In the genomic region with DNA sequence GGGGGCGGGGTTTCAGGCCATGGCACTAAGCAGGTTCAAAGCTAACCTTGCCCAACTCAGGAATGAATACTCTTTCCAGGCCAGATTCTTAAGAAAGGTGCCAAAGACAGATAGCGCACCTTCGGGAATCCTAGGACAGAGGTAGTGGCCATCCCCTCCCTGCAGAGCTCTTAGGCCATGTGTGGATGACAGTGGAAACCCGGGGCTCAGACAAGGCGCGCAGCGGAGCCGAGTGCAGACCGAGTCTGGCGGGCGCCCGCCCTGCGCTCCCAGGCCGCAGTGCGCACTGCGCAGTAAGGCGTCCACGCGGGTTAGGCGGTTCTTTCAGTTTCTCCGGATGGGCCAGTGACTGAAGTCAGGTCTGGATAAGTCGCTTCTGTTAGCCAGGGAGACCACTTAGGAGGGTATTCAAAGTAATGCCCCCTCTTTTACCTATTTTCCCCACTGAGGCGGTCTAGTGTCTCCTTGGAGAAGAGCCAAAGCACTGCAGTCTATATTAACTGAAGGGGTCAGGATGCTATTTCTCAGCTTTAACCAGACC, we compare ENCODE assay signal across 9 mouse cellular contexts. TPM values are rescaled to one million over a fixed set of nuclear protein-coding genes. Genes with fewer than 3 reads are reported as not detected.
A peak's percentile ranks its signal among the peaks of the same experiment; 100 is the strongest.
DNase-seq lines count a peak whose midpoint lies in the region; ATAC-seq lines count a peak whose summit lies in the region.
"Had no signal": no experiment of that assay in that cellular context is flagged by ENCODE, and none has a peak within 500 bp of the region (broad histone marks: within the 10 kb centered on the region; RNA-seq: fewer than 3 reads in every experiment).

No protein-coding gene starts in this region.

- no peaks in the 10 kb centered on the region for H3K36me3 ChIP-seq in embryonic facial prominence, embryonic 12.5 days
- no peaks in the 10 kb centered on the region for H3K36me3 ChIP-seq in limb, embryonic 10.5 days
- no peaks in the 10 kb centered on the region for H3K36me3 ChIP-seq in stomach, embryonic 16.5 days (ENCODE audit: control insufficient read depth, insufficient read depth, low read length)

- ATAC-seq in embryonic facial prominence, embryonic 12.5 days (ENCODE audit: insufficient number of reproducible peaks, insufficient read depth, low FRiP score, low TSS enrichment), result 0 out of 2 replicates have a peak, but pooled peaks have one; percentile 18
- ATAC-seq in stomach, embryonic 16.5 days (ENCODE audit: insufficient read depth, low FRiP score), result no peak
- ATAC-seq in granulocyte monocyte progenitor cell, adult 5-6 weeks (replicated peaks; ENCODE audit: poor library complexity, severe bottlenecking), result no peak; the same call in 1 of the 2 replicates

- H3K9me3 ChIP-seq in embryonic facial prominence, embryonic 12.5 days, result no peaks in the 10 kb centered on the region
- H3K9me3 ChIP-seq in limb, embryonic 10.5 days (replicated peaks), result no peaks in the 10 kb centered on the region
- no peaks in the 10 kb centered on the region; the same call in 1 of the 2 replicates for H3K9me3 ChIP-seq in stomach, embryonic 16.5 days (replicated peaks; ENCODE audit: control insufficient read depth, low read length)

- H3K9ac ChIP-seq in embryonic facial prominence, embryonic 12.5 days, result no peak overlapping the region
- 0 out of 2 replicates have a peak overlapping the region, but pooled peaks have one; percentile 26 for H3K9ac ChIP-seq in stomach, embryonic 16.5 days (ENCODE audit: low read length)

- H3K27ac ChIP-seq in embryonic facial prominence, embryonic 12.5 days, result no peak overlapping the region
- H3K27ac ChIP-seq in limb, embryonic 10.5 days, result no peak overlapping the region
- no peak overlapping the region for H3K27ac ChIP-seq in stomach, embryonic 16.5 days (ENCODE audit: low read length)

- peak overlapping the region; percentile 17 for H3K4me3 ChIP-seq in embryonic facial prominence, embryonic 12.5 days
- H3K4me3 ChIP-seq in limb, embryonic 10.5 days, result peak overlapping the region; percentile 51
- peak overlapping the region; percentile 30 for H3K4me3 ChIP-seq in stomach, embryonic 16.5 days (replicated peaks; ENCODE audit: low read length)

- H3K4me2 ChIP-seq in embryonic facial prominence, embryonic 12.5 days (replicated peaks), result peak overlapping the region; percentile 78
- peak overlapping the region; percentile 71 for H3K4me2 ChIP-seq in stomach, embryonic 16.5 days (ENCODE audit: low read depth, low read length)

- peaks cover 14% of the 10 kb centered on the region for H3K27me3 ChIP-seq in embryonic facial prominence, embryonic 12.5 days
- H3K27me3 ChIP-seq in limb, embryonic 10.5 days (ENCODE audit: low read depth, poor library complexity, severe bottlenecking), result peaks cover 54% of the 10 kb centered on the region
- peaks cover 17% of the 10 kb centered on the region for H3K27me3 ChIP-seq in stomach, embryonic 16.5 days (ENCODE audit: control insufficient read depth, insufficient read depth, low read length)

- 14% methylated on average over 23 of the region's 23 CpGs for WGBS in embryonic facial prominence, embryonic 12.5 days
- WGBS in limb, embryonic 10.5 days, result 27% methylated on average over 23 of the region's 23 CpGs
- WGBS in stomach, embryonic 16.5 days, result 19% methylated on average over 23 of the region's 23 CpGs

- peaks cover 8% of the 10 kb centered on the region; the same call in 1 of the 2 replicates for H3K4me1 ChIP-seq in embryonic facial prominence, embryonic 12.5 days
- peaks cover 19% of the 10 kb centered on the region for H3K4me1 ChIP-seq in limb, embryonic 10.5 days
- H3K4me1 ChIP-seq in stomach, embryonic 16.5 days (ENCODE audit: control insufficient read depth, insufficient read depth, low read length), result peaks cover 6% of the 10 kb centered on the region

- peak; percentile 16 to 26 for DNase-seq in layer of hippocampus, postnatal 10 days (ENCODE audit: low spot score in 2 of 2)
- DNase-seq in layer of hippocampus, postnatal 36 days, result no peak
- DNase-seq in brain, adult 2 months (ENCODE audit: low read depth, low spot score), result peak; percentile 32
- DNase-seq in limb, embryonic 10.5 days (ENCODE audit: low spot score), result no peak
- no peak for DNase-seq in natural killer cell, adult 2 months (ENCODE audit: low spot score in 2 of 2)

RNA-seq across cellular contexts. Expression of a gene that starts 1.6 kb away (rescaled TPM):
- total RNA-seq in layer of hippocampus, postnatal 10 days (2021), result 100 to 1,000 TPM; 288 to 320 TPM
- total RNA-seq in layer of hippocampus, postnatal 36 days (2021), result 100 to 1,000 TPM; 382 to 418 TPM
- 1.1 and 2.2 TPM in 2 replicates for polyA plus RNA-seq in embryonic facial prominence, embryonic 12.5 days (2016; fragmentation: Nextera tagmentation; extraction: Ambion mirVana)
- 0.45 and 0.78 TPM in 2 replicates for polyA plus RNA-seq in limb, embryonic 10.5 days (2016; fragmentation: Nextera tagmentation; extraction: Ambion mirVana)
- 1.0 and 2.2 TPM in 2 replicates for polyA plus RNA-seq in stomach, embryonic 16.5 days (2015; fragmentation: Nextera tagmentation; extraction: Ambion mirVana)
- total RNA-seq in granulocyte monocyte progenitor cell, adult 5-6 weeks (2014; fragmentation: Nextera tagmentation), result not detected in 2 replicates
- not detected in 2 replicates for total RNA-seq in granulocyte monocyte progenitor cell, adult 5-6 weeks (2017)

RNA-seq across cellular contexts. Expression of a gene that starts 17.9 kb away (rescaled TPM):
- under 1 TPM; 0.87 to 0.89 TPM for total RNA-seq in layer of hippocampus, postnatal 10 days (2021)
- total RNA-seq in layer of hippocampus, postnatal 36 days (2021), result under 1 TPM; 0.47 to 0.53 TPM
- polyA plus RNA-seq in embryonic facial prominence, embryonic 12.5 days (2016; fragmentation: Nextera tagmentation; extraction: Ambion mirVana), result 0.77 and 0.85 TPM in 2 replicates
- polyA plus RNA-seq in limb, embryonic 10.5 days (2016; fragmentation: Nextera tagmentation; extraction: Ambion mirVana), result 0.04 and 0.21 TPM in 2 replicates
- polyA plus RNA-seq in stomach, embryonic 16.5 days (2015; fragmentation: Nextera tagmentation; extraction: Ambion mirVana), result 0.17 and 0.28 TPM in 2 replicates
- total RNA-seq in granulocyte monocyte progenitor cell, adult 5-6 weeks (2014; fragmentation: Nextera tagmentation), result not detected in 2 replicates
- total RNA-seq in granulocyte monocyte progenitor cell, adult 5-6 weeks (2017), result not detected in 2 replicates
- polyA plus RNA-seq: small intestine, adult 2 months had no signal

Comparison
In these comparisons a context has a peak if more than half of its experiments do, and no peak if none do; other contexts are left out.
1. DNase-seq: peak in layer of hippocampus, postnatal 10 days (2 of 2) and brain, adult 2 months (single experiment); none in layer of hippocampus, postnatal 36 days (0 of 2), limb, embryonic 10.5 days (single experiment) and natural killer cell, adult 2 months (0 of 2).
2. RNA of a gene that starts 1.6 kb away (total RNA-seq): 382 to 418 TPM in layer of hippocampus, postnatal 36 days and 288 to 320 TPM in layer of hippocampus, postnatal 10 days; not detected in granulocyte monocyte progenitor cell, adult 5-6 weeks; every median in the first group is over 100 times any median in the second.
3. Peak in every context shown above with its lines, with median percentiles within 50 percentile points of each other: H3K4me3 ChIP-seq.